Mouse (Mus musculus) gonadal fat pad, adult 2 months (tissue): Measurements from ENCODE around the gene Drap1. TPM values are rescaled to one million over a fixed set of nuclear protein-coding genes. Genes with fewer than 3 reads are reported as not detected.

Source experiments
- DNase-seq: peaks from one replicate; pipeline ENCODE4 v3.0.0-alpha.2; 2012; ENCODE audit warnings: low read depth
- polyA plus RNA-seq: library from polyadenylated mRNA; depleted of rRNA; stranded (reverse); fragments of >200 nt; gene quantifications from 2 replicates; pipeline ENCODE4 v1.2.3, GENCODE M21; 2012

Gene Drap1
- polyA plus RNA-seq, 1 experiment: 136 TPM

GRCm38 (mm10) chr19:5448354-5449150 lies 23.8 kb upstream of the Drap1 start:
- DNase-seq: no peak

- no peak for DNase-seq
Measured at GRCm38 (mm10) chr19:5447515-5448353, 23.0 kb upstream of the Drap1 start, which contains the start of gene Fosl1. Gene Fosl1, plus strand, starts transcription at chr19:5447547.

GRCm38 (mm10) chr19:5445747-5446146 lies 21.0 kb upstream of the Drap1 start:
- no peak for DNase-seq

GRCm38 (mm10) chr19:5444954-5445353 lies 20.2 kb upstream of the Drap1 start:
- DNase-seq: no peak

GRCm38 (mm10) chr19:5444371-5444908 lies 19.7 kb upstream of the Drap1 start:
- DNase-seq: no peak

- no peak for DNase-seq
Measured at GRCm38 (mm10) chr19:5433951-5434350, 9.2 kb upstream of the Drap1 start.

GRCm38 (mm10) chr19:5432992-5433852 lies 8.4 kb upstream of the Drap1 start:
- DNase-seq: no peak

- DNase-seq: no peak
Measured at GRCm38 (mm10) chr19:5431911-5432464, 7.2 kb upstream of the Drap1 start.

GRCm38 (mm10) chr19:5430408-5430807 lies 5.6 kb upstream of the Drap1 start:
- DNase-seq: no peak

- no peak for DNase-seq
Measured at GRCm38 (mm10) chr19:5429806-5430205, 5.0 kb upstream of the Drap1 start.

GRCm38 (mm10) chr19:5429219-5429618 lies 4.4 kb upstream of the Drap1 start:
- no peak for DNase-seq

GRCm38 (mm10) chr19:5428083-5428482 lies 3.3 kb upstream of the Drap1 start:
- no peak for DNase-seq

- DNase-seq: no peak
Measured at GRCm38 (mm10) chr19:5426640-5427290, 2.0 kb upstream of the Drap1 start.

GRCm38 (mm10) chr19:5425906-5426565 lies 1.3 kb upstream of the Drap1 start:
- no peak for DNase-seq

- DNase-seq: no peak
Measured at GRCm38 (mm10) chr19:5424092-5424781, 542 bp downstream of the Drap1 start.

- DNase-seq: no peak
Measured at GRCm38 (mm10) chr19:5423561-5423960, 1.2 kb downstream of the Drap1 start.

- no peak for DNase-seq
Measured at GRCm38 (mm10) chr19:5422895-5423443, 1.8 kb downstream of the Drap1 start.

GRCm38 (mm10) chr19:5422267-5422666 lies 2.5 kb downstream of the Drap1 start:
- no peak for DNase-seq

GRCm38 (mm10) chr19:5421784-5422183 lies 3.0 kb downstream of the Drap1 start:
- no peak for DNase-seq
